Mouse (Mus musculus): ENCODE data around the gene Ccdc57.
"Not testable (repeated sequence)": the region's sequence is repeated elsewhere in the genome, so short reads cannot be mapped to it uniquely, and the experiment has no call there.

Ccdc57 gene

DNA sequence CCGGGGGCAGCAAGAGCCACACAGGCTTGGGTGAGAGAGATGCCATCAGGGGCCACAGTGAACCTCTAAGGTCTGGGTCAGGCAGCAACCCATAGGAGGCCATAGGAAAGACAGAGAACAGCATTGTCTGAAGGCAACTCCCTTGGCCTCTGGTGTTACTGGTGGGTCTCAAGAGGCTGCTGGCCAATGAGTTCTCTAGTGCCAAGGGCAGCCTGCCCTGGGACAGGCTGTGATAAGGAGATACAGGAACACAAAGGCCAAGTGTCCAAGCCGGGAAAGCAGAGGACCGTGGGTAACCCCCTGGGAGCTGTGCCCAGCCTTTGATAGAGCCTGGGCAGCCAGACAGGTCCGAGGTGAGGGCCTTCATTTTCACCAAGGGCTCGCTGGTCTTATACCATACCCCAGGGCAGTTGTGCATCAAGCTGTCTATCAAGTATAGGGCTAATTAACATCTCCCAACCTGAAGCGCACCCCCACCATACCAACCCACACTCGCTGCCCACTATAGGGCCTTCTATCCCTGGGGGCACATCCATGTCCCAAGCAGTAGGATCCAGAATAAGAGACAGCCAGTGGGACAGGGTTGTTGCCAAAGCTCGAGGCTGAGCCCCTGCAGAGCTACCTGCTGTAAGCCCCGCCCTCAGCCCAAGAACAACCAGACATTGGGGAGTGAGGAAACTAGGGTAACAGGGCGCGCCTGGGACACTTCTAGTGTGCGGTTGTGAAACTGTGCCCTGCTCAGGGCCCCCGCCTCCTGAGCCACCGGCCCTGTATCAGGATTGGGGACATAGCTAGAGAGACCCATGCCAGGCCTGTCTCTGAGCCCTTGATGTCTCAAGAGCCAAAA is 111.4 kb downstream of the Ccdc57 start:
- DNase-seq (ENCODE audit: low spot score), result peak; percentile 83

DNA sequence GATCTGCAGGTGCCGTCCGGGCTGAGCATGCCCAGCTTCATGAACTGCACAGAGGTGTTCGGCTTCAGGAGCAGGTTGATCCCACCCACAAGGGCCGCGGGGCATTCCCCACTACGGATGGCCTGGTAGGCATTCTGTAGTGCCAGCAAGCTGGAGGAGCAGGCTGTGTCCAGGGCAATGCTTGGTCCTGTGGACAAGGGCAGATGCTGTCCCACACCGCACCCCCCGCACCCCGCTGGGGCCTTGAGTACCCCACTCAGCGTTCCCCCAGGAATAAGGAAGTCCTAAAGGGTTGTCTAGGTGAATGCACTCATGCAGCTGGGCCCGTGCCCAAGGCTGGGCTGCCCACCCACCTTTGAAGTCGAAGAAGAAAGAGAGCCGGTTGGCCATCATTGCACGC is 112.1 kb downstream of the Ccdc57 start:
- no peak for DNase-seq (ENCODE audit: low spot score)

DNA sequence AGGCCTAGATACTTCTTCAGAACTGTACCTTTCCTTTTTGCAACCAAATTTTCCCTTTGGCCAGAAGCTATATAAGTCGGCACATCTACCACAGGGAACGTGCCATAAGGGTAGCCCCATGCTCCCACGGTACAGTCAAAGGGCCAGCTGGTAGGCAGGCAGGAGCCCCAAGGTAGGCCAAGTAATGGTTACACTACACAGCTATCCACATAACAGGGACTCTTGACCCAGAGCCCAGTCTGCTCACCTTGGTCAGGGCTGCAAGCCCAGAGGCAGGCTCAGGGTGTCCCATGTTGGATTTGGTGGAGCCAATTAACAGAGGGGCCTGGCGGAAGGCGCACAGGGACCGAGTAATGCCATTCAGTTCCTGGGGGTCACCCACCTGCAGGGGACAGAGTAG is 113.1 kb downstream of the Ccdc57 start:
- DNase-seq (ENCODE audit: low spot score), result no peak

GRCm38 (mm10) chr11:120818251-120818650 is 114.4 kb downstream of the Ccdc57 start:
- DNase-seq (ENCODE audit: low spot score), result no peak

DNA sequence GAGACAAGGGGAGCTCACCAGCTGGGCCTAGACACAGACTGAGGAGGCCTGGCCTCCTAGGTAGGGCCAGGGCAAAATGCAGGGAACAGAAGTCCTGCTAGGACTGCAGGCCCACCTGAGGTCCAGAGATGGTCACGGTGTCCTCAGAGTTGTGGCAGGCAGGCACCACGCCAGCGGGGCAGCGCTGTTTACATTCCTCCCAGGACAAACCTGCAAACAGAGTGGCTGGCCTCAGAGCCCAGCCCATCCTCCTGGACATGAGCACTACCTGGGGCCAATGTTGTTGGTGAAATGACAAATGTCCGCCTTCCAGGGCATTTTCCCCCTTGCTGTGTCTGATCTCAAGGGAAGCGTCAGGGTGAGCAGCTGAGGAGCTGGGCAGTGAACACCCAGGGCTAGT is 115.3 kb downstream of the Ccdc57 start:
- no peak for DNase-seq (ENCODE audit: low spot score)

DNA sequence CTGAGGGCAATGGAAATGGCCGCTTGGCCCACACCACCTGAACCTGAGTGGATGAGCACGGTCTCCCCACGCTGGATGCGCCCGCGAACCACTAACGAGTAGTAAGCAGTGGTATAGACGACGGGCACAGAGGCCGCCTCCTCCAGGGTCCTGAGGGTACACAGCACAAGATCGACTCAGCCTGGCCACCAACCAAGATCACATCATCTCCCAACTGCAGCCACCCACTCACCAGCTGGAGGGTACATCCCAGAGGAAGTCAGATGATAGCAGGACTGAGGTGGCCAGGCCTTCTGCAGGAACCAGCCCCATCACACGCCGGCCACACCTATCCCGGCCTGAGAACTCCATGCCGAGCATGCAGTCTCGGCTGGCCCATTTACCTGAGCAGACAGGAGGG is 120.6 kb downstream of the Ccdc57 start:
- no peak for DNase-seq (ENCODE audit: low spot score)

GRCm38 (mm10) chr11:120808010-120808409 is 124.7 kb downstream of the Ccdc57 start:
- DNase-seq (ENCODE audit: low spot score), result no peak

GRCm38 (mm10) chr11:120805375-120806298 is 127.0 kb downstream of the Ccdc57 start:
- DNase-seq (ENCODE audit: low spot score), result no peak

- no peak for DNase-seq (ENCODE audit: low spot score)
Measured at GRCm38 (mm10) chr11:120804769-120805168, 127.9 kb downstream of the Ccdc57 start.

DNA sequence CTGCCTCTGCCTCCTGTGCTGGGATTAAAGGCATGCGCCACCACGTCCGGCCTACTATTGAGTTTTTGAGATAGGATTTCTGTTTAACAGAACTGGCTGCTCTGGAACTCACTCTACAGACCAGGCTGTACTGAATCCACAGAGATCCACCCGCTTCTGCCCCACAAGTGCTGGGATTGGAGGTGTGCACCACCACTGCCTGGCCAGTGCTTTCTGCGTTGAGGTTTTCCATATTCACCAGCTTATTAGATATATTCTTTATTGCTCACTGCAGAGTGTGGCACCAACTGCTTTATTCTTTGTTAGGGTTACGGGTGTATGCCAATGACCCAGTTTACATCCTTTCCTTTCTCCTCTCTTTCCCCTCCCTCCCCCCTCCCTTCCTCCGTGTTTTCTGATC is 128.4 kb downstream of the Ccdc57 start:
- no peak for DNase-seq (ENCODE audit: low spot score)

DNA sequence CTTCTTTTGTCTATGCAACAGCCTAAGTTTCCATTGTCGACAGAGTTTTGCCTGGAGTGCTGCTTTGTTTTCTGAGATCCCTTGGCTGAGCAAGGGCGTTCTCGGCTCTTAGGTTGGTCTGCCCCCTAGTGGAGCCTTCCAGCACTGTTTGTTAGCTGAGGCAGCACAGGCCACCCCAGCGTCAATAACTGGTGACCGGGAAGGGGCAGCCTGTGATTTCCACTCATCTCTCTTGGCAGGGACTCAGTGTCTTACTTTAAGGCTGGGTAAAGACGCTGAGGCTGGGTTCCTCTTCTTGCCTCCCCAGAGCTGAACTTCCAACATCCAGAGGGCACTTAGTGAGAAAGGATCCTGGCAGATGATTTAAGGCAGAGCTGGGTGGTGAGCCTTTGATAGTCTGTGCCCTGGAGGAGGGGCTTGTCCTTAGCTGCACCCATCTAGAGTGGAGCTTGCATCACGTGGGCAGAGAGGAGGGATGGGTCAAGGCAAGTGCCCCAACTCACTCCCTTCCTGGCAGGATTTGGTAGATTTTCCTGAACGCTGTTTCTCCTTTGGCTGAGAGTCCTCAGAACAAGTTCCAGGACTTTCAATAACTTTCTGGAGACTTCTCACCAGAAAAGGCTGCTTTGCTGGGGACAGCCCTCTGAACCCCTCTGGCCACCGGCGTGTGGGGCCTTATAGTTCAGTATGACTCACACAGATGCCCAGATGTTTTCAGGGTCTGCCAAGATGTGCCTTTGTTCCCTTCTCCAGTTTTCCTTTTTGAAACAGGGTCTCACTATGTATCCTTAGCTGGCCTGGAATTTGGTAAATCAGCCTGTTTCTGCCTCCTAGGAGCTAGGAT is 132.4 kb downstream of the Ccdc57 start:
- peak; percentile 83 for DNase-seq (ENCODE audit: low spot score)

DNA sequence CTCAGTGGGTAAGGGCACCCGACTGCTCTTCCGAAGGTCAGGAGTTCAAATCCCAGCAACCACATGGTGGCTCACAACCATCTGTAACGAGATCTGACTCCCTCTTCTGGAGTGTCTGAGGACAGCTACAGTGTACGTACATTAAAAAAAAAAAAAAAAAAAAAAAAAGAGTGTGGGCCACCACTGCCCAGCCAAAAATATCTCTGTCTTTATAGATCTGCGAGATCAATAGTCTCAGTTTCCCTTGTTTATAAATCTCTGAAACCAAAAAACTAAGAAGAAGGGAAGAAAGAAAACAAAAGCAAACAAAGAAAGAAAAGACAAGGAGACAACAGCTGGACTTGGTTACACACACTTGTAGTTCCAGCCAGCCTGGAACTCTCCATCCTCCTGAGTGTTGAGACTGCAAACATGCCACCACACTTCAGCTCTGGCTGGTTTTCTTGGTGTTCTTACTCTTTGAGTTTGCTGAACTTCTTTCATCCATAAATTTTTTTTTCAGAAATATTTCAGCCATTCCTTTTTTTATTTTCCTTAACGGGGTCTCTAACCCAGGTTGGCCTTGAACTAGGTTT is 133.3 kb downstream of the Ccdc57 start:
- no peak for DNase-seq (ENCODE audit: low spot score)

- DNase-seq (ENCODE audit: low spot score), result no peak
Measured at GRCm38 (mm10) chr11:120798244-120798643, 134.4 kb downstream of the Ccdc57 start.

- DNase-seq (ENCODE audit: low spot score), result no peak
Measured at GRCm38 (mm10) chr11:120796614-120796946, 136.1 kb downstream of the Ccdc57 start.

DNA sequence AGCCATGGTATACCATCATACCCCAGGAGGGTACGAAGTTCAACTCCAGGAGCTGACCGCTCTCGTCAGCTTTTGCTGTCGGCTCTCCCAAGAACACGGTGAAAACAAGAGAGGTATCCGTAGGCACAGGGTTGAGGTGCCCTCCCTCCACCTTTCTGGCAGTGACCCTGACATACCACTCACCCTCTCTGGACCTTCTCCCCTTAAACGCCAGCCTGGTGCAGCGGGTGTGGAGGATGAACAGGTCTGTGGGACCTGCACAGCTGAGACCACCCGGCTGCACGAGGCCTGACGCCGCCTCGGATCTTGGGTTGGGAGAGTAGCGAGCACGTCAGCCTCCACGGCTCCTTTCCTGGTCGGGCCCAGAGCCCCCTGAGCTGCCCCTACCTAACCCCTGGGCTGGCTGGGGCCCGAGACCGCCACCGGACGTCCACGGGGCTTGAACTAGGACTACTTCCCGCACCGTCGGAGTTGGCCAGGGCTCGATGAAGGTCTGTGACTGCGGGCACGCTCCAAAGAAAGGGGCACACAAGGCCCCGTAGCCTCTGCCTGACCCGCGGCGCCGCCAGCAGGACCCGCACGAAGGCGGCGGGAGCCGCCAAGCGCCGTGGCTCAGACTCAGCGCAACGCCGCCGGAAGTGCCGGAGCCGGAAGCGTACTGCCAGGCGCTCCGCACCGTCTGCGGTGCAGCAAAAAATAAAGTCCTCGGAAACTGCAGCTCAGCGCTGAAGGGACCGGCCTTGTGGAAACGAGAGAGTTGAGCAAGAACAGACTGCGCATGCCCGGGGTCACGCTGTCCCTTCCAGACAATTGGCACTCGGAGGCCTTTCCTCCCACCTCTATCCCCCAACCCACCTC is 136.7 kb downstream of the Ccdc57 start, which contains the start of gene Dus1l:
TSS of gene Dus1l (minus strand) at position 648 of the 858 bp plus-strand sequence.
- DNase-seq (ENCODE audit: low spot score), result peak; percentile 91

GRCm38 (mm10) chr11:120792652-120793051 is 140.0 kb downstream of the Ccdc57 start:
- no peak for DNase-seq (ENCODE audit: low spot score)

GRCm38 (mm10) chr11:120789810-120790209 is 142.9 kb downstream of the Ccdc57 start:
- DNase-seq (ENCODE audit: low spot score), result no peak

DNA sequence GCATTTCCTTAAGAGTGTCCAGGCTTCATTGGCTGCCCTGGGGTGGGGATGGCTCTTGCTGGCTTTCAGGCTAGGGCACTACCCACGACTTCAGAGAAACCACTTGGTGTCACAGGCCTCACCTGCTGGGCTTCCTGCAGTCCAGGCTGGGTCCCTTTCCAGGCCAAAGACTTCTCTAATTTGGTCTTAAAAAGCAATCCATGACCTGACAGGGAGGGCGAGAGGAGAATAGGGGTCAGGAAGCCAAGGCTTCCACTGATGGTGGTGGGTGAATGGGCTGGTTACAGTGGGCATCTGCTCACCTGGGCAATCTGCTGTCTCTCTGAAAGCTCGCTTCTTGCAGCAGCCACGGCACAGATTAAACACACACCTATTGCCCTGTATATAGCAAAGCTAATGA is 143.3 kb downstream of the Ccdc57 start:
- no peak for DNase-seq (ENCODE audit: low spot score)

DNA sequence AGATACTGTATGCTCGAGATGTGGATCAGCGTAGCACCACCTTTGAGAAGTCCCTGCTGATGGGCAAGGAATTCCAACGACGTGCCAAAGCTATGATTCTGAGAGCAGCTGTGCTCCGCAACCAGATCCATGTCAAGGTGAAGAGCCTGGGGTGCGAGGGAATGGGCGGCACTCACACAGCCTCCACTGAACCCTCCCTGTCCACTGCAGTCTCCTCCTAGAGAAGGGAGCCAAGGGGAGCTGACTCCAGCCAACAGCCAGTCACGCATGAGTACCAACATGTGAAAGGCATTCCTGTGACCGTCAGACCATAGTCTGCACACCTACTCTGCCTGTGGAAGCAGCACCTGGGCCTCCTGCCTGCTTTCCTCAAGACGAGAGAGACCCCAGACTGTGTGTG is 144.2 kb downstream of the Ccdc57 start:
- DNase-seq (ENCODE audit: low spot score), result not testable (repeated sequence)

GRCm38 (mm10) chr11:120785145-120785544 is 147.5 kb downstream of the Ccdc57 start:
- no peak for DNase-seq (ENCODE audit: low spot score)

Measured in ovary, adult 18-20 months (tissue).